Mouse (Mus musculus) brain, embryonic 14.5 days (tissue): ENCODE data around the gene Bpifb9a. TPM values are rescaled to one million over a fixed set of nuclear protein-coding genes. Genes with fewer than 3 reads are reported as not detected.
A peak's percentile ranks its signal among the peaks of the same experiment; 100 is the strongest.
"Not testable (repeated sequence)": the region's sequence is repeated elsewhere in the genome, so short reads cannot be mapped to it uniquely, and the experiment has no call there.

Experiments used
- DNase-seq: peaks from one replicate; pipeline ENCODE4 v3.0.0-alpha.2; 2011; ENCODE audit warnings: low read depth
- CTCF ChIP-seq: fragments of 200-500 bp; IDR thresholded peaks from 2 replicates; pipeline ENCODE4 v1.5.1; 2012; ENCODE audit warnings: inconsistent platforms, mild to moderate bottlenecking, moderate library complexity, borderline replicate concordance; ENCODE audit not compliant: insufficient read depth, insufficient read length; ENCODE audit errors: extremely low read depth
- POLR2A ChIP-seq: fragments of 200-500 bp; IDR thresholded peaks from 2 replicates; pipeline ENCODE4 v1.6.1; 2012; ENCODE audit warnings: mild to moderate bottlenecking, inconsistent platforms, borderline replicate concordance; ENCODE audit not compliant: poor library complexity, insufficient read depth, insufficient read length, severe bottlenecking; ENCODE audit errors: extremely low read depth
- polyA plus RNA-seq: library from polyadenylated mRNA; depleted of rRNA; stranded (reverse); fragments of >200 nt; gene quantifications from 2 replicates; pipeline ENCODE4 v1.2.3, GENCODE M21; 2012; rRNA removed

The Bpifb9a gene
- polyA plus RNA-seq, result not detected in 2 replicates

DNA sequence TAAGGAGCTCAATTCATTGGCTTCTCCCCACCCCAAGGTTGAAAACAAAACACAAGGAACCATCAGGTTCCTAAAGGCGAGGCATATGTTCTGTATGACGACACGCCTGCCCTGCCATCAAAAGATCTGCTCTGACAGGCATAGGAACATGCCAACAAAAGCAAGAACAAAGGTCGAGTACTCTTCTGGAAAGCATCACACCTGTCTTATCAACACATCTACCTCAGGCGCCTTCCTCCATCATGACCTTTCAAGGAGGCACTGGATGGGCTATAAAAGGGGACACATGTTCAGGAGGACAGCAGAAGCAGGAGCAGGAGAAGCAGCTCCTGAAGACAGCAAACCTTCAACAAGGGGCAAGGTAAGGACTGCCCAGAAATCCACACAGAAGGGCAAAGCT, at the start of gene Bpifb9a:
Gene Bpifb9a (plus strand): TSS at position 301 of the 400 bp plus-strand sequence.
- DNase-seq, result not testable (repeated sequence)

GRCm38 (mm10) chr2:154209112-154209511, 48.5 kb upstream of the Bpifb9a start:
- TF ChIP-seq POLR2A (no peak), CTCF (peak; percentile 62)
- peak; percentile 62 for DNase-seq

GRCm38 (mm10) chr2:154211121-154211520, 46.5 kb upstream of the Bpifb9a start:
- DNase-seq, result peak; percentile 63
- TF ChIP-seq CTCF, result no peak
- TF ChIP-seq POLR2A, result no peak

GRCm38 (mm10) chr2:154211881-154212280, 45.8 kb upstream of the Bpifb9a start:
- no peak for DNase-seq
- no peak for TF ChIP-seq POLR2A
- no peak for TF ChIP-seq CTCF

- peak; percentile 76 for DNase-seq
- TF ChIP-seq POLR2A, result no peak
- TF ChIP-seq CTCF, result peak; percentile 83
These were observed 42.5 kb upstream of the Bpifb9a start for GRCm38 (mm10) chr2:154215191-154215590.

DNA sequence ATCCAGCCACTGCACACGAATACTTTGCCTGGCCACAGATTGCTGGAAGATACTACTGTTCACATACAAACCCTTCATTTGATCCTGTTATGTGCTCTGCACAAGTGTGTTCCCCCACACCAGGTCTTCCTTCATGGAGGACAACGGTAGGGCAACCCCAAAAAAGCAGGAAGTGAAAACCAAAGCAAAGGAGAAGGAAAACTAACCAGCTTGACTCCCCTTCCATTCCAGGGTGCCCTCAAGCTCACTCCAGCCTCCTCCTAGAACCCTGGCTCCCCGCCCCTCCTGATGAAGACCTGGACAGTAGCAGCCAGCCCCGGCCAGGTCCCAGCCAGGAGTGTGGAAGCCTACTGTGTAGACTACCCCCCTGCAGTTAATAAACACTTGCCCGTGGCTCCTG, 37.7 kb upstream of the Bpifb9a start:
- no peak for DNase-seq
- no peak for TF ChIP-seq POLR2A
- TF ChIP-seq CTCF, result no peak

DNA sequence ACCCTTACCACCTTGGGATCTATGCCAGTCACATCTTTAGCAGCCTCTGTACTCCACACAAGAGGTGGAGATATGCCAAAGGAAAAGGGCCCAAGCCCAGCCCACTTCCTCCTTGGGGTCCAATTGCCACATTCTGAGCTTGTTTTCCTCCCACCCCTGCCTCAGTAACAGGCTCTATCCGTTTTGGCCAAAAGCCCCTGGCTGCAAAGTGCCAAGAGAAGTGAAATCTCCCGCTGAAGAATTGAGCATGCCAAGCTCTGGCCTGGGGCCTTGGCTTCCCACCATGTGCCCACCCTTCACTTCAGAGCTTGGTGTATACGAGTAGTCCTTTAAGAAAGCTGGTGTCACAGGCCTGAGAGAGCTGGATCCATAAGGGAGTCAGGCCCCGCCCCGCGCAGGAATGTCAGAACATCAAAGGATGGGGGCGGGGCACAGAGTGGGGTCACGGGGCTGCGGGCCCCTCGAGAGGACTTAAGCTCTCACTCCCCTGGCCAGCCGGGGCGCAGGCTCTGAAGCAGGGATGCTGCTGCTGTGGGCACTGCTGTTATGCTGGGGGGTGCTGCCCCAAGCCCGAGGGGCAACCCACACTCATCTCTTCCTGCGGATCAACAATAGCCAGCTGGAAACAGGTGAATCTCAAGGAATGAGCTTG, 34.3 kb upstream of the Bpifb9a start, which contains the start of gene Bpifb5:
Gene Bpifb5 (plus strand): TSS at position 478 of the 652 bp plus-strand sequence.
- DNase-seq, result peak; percentile 94
- TF ChIP-seq CTCF (no peak), POLR2A (no peak)

GRCm38 (mm10) chr2:154223917-154224273, 33.8 kb upstream of the Bpifb9a start:
- TF ChIP-seq CTCF, result no peak
- no peak for TF ChIP-seq POLR2A
- DNase-seq, result peak; percentile 4

GRCm38 (mm10) chr2:154226991-154227390, 30.7 kb upstream of the Bpifb9a start:
- TF ChIP-seq CTCF, result no peak
- TF ChIP-seq POLR2A, result no peak

GRCm38 (mm10) chr2:154227830-154228229, 29.8 kb upstream of the Bpifb9a start:
- DNase-seq, result no peak
- no peak for TF ChIP-seq CTCF

More at GRCm38 (mm10) chr2:154226991-154227390, 30.7 kb upstream of the Bpifb9a start:
- no peak for DNase-seq

- peak; percentile 55 for DNase-seq
- no peak for TF ChIP-seq POLR2A
- no peak for TF ChIP-seq CTCF
These were observed 24.2 kb upstream of the Bpifb9a start for GRCm38 (mm10) chr2:154233426-154233825.

- no peak for TF ChIP-seq CTCF
- no peak for TF ChIP-seq POLR2A
- no peak for DNase-seq
These were observed 16.9 kb upstream of the Bpifb9a start for GRCm38 (mm10) chr2:154240771-154241170.

DNA sequence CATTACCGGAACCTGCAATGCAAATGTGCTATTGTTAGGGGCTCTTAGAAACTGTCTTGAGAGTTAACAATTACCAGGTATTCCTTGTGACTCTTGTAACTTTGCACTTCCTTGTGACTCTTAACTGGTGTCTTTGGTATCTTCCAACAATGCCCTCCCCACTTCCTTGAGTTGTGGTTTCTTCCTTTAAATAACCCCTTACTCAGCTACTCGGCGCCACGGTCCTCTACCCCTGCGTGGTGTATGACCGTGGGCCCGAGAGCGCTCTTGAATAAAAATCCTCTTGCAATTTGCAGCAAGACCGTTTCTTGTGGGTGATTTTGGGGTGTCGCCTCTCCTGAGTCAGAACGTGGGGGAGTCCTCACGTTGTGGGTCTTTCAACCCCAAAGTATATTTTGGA, 14.9 kb upstream of the Bpifb9a start:
- not testable (repeated sequence) for DNase-seq
